Mouse (Mus musculus) heart, embryonic 11.5 days (tissue): Measurements from ENCODE around the gene Ppp1r1c. TPM values are rescaled to one million over a fixed set of nuclear protein-coding genes. Genes with fewer than 3 reads are reported as not detected.

Experiments used
- ATAC-seq: fragments of 200-750 bp; cut with Nextera tagmentation; replicated peaks from 2 replicates; pipeline ENCODE4 v1.8.0; 2017; ENCODE audit warnings: moderate library complexity; ENCODE audit not compliant: insufficient number of reproducible peaks, low FRiP score, low TSS enrichment
- H3K27ac ChIP-seq: fragments of 300-500 bp; sonication (generic); 2 replicates; pipeline ENCODE4 v1.5.1; 2014; ENCODE audit warnings: mild to moderate bottlenecking, low read depth, low read length
- H3K27me3 ChIP-seq: fragments of 300-500 bp; sonication (generic); 2 replicates; pipeline ENCODE4 v1.6.1; 2014; ENCODE audit warnings: mild to moderate bottlenecking, low read length, mixed read lengths; ENCODE audit not compliant: control insufficient read depth, insufficient read depth
- H3K36me3 ChIP-seq: fragments of 300-500 bp; sonication (generic); 2 replicates; pipeline ENCODE4 v1.6.1; 2014; ENCODE audit warnings: mild to moderate bottlenecking, low read length, moderate library complexity, mixed read lengths; ENCODE audit not compliant: control insufficient read depth, insufficient read depth
- H3K4me1 ChIP-seq: fragments of 300-500 bp; sonication (generic); 2 replicates; pipeline ENCODE4 v1.6.1; 2014; ENCODE audit warnings: low read length; ENCODE audit not compliant: control insufficient read depth, insufficient read depth
- H3K4me2 ChIP-seq: fragments of 300-500 bp; sonication (generic); 2 replicates; pipeline ENCODE4 v1.6.1; 2014; ENCODE audit warnings: mild to moderate bottlenecking, moderate library complexity
- H3K4me3 ChIP-seq: fragments of 300-500 bp; sonication (generic); 2 replicates; pipeline ENCODE4 v1.5.1; 2014; ENCODE audit warnings: low read depth, low read length
- H3K9ac ChIP-seq: fragments of 300-500 bp; sonication (generic); 2 replicates; pipeline ENCODE4 v1.6.1; 2014; ENCODE audit warnings: mild to moderate bottlenecking, low read depth, low read length, moderate library complexity
- H3K9me3 ChIP-seq: fragments of 300-500 bp; sonication (generic); replicated peaks from 2 replicates; pipeline ENCODE4 v1.6.1; 2016; ENCODE audit warnings: low read length; ENCODE audit not compliant: control insufficient read depth
- WGBS: fragments of 180-500 bp; shearing (Covaris S2); extraction: QIAGEN DNeasy Blood & Tissue Kit; methylation state at CpG from one replicate; pipeline ENCODE4 v1.1.7; 2014; ENCODE audit not compliant: insufficient replicate concordance; 5-methylcytosine and 5-hydroxymethylcytosine counted together
- polyA plus RNA-seq: library from polyadenylated mRNA; unstranded; fragments of >200 nt; fragmentation: Nextera tagmentation; extraction: Ambion mirVana; gene quantifications from 2 replicates; pipeline ENCODE4 v1.2.1, GENCODE M21; 2014

The Ppp1r1c gene
- polyA plus RNA-seq = not detected in 2 replicates

DNA sequence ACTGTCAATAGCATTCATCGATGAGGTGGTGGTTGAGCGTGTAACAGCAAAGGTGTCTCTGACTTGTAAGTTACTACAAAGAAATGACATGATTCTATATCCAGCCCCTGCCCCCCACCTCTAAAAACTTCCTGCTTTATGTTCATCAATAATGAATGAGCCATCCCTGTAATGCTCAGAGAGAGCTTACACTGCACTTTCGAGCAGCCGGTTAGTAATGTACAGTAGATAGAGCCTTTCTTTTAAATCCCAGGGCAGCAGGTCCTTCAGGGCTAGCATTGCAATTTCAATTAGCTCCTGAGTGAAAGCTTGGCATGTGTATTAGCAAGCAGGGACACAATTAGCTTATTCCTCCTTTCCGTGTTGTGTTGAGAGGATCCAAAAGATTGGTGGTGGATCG lies at the start of gene Ppp1r1c:
Gene Ppp1r1c (plus strand): TSS at position 206 of the 400 bp plus-strand sequence.
- H3K36me3 ChIP-seq = no peaks in the 10 kb centered on the region
- H3K27me3 ChIP-seq = no peaks in the 10 kb centered on the region
- no peak within 1 kb of the TSS for H3K4me2 ChIP-seq
- H3K4me3 ChIP-seq = no peak within 1 kb of the TSS
- no peak within 1 kb of the TSS for H3K9ac ChIP-seq
- WGBS = 85% methylated on average over 6 of the region's 6 CpGs
- H3K9me3 ChIP-seq = no peaks in the 10 kb centered on the region
- H3K4me1 ChIP-seq = 0 out of 2 replicates have a peak, but pooled peaks cover 7% of the 10 kb centered on the region
- H3K27ac ChIP-seq = no peak within 1 kb of the TSS
- ATAC-seq = no peak

DNA sequence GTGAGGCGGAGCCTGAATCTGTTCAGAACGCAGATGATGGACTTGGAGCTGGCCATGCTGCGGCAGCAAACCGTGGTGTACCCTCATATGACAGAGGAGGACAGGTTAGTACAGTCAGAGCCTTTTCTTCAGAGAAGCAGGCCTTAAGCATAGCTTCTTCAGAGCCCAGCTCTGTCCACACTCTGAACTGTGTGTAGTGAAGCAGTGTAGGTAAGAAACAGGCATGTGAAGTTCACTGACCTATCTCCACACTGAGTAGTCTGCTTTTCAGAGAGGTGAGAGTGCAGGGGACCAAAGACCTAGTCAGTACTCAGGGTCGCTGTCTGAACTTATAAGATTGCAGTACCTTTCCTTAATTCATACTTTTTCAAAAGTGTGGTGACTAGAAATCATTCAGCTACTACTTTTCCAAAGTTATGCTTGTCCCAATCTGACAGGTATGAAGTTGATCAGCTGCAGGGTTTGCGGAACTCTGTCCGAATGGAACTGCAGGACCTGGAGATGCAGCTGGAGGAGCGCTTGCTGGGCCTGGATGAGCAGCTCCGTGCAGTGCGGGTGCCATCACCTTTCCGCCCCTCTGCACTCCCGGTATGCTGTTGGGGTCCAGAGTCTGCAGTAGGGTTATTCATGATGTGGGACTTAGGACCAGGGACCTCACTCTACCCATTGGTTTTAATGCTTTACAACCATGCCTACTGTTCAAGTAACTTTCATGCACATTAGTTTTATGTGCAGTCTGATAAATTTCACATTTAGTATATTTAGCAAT lies 47.0 kb upstream of the Ppp1r1c start:
- Histone ChIP-seq H3K27ac (no peak overlapping the region), H3K27me3 (no peaks in the 10 kb centered on the region), H3K4me1 (no peaks in the 10 kb centered on the region), H3K4me2 (no peak overlapping the region), H3K9ac (no peak overlapping the region), H3K36me3 (peaks cover 28% of the 10 kb centered on the region), H3K4me3 (no peak overlapping the region), H3K9me3 (no peaks in the 10 kb centered on the region)
- 87% methylated on average over 12 of the region's 12 CpGs for WGBS
- no peak for ATAC-seq

DNA sequence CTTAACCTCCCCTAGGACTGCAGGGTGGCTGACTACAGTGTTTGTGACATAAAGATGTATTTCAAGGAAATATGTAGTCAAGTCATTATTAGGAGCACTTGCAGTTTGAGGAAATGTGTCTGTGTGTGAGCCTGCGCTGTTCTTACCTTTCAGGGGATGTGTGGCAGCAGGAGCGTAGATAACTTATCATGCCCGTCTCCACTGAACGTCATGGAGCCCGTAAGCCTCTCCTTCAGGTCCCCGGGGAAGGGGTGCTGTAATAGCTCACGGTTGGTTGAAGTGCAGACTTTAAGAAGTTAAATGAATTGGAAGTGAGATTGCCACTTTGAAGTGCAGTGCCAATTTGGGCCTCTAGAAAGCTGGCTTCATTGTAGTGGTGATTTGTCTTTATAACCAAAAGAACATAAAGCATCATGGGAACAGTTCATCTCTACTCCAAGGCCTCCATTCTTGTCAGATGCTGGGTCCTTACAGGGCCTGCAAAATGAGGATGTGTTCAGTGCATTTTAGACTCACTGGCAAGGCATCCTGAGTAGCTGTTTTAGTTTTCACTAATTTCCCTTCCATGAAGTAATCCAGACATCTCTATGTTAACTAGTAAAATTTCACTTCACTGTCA lies 46.0 kb upstream of the Ppp1r1c start:
- WGBS = 44% methylated on average over 7 of the region's 7 CpGs
- peaks cover 28% of the 10 kb centered on the region for H3K36me3 ChIP-seq
- ATAC-seq = no peak

DNA sequence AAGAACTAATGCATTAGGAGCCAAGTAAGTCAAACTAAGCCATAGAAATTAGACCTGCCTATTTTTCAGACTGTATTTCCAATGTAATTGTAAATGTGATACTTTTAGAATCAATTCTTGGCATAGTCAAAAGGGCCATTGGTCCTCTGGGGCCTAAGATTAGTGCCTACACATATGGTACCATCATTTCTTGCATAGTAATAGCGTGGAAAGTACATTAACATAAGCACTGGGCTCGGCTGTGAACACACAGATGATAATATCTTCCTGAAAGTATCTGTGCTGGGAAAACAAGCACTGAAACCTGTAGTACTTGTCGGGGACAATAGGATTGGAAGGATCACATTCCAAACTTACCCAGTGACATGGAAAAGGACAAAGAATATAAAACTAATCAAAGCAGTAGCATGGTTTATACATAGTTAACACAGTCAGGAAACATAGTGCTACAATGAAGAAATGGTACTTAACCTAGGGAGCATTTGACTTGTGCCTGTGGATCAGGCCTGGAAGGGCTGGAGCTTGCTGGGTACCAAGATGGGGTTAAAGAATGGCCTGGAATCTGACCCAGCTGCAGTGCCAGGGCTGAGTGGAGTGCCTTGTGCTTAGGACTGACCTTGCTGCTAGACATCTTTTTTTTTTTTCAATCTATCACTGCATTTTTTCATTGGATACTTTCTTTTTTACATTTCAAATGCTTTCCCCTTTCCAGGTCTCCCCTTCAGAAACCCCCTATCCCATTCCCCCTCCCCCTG lies 42.9 kb upstream of the Ppp1r1c start:
- WGBS = 80% methylated on average over 3 of the region's 3 CpGs
- Histone ChIP-seq H3K27ac (no peak overlapping the region), H3K4me2 (no peak overlapping the region), H3K4me3 (no peak overlapping the region), H3K9me3 (no peaks in the 10 kb centered on the region), H3K36me3 (peaks cover 14% of the 10 kb centered on the region; the same call in 1 of the 2 replicates), H3K27me3 (no peaks in the 10 kb centered on the region), H3K9ac (no peak overlapping the region), H3K4me1 (no peaks in the 10 kb centered on the region)
- ATAC-seq = no peak

More for the DNA sequence above, 46.0 kb upstream of the Ppp1r1c start:
- Histone ChIP-seq H3K27me3 (no peaks in the 10 kb centered on the region), H3K9ac (no peak overlapping the region), H3K4me1 (no peaks in the 10 kb centered on the region), H3K4me2 (no peak overlapping the region), H3K9me3 (no peaks in the 10 kb centered on the region), H3K27ac (no peak overlapping the region), H3K4me3 (no peak overlapping the region)

DNA sequence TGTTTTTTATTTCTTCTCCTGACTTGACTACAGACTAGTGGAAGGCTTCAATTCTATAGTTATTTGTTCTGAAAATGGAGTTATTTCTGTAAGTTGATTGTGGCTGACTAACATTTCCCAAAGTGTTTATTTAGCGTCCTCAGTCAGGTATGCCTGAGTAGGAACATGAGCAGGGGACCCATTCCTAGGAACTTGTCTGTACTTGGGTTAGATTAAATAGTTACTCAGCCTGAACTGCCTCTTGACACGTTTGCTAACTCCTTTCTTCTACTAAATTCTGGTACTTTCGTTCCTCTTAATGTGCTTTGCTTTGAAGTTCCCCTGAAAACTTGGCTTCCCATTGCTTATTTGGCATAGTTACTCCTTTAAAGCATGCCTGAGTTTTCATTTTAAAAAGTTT lies 42.1 kb upstream of the Ppp1r1c start:
- Histone ChIP-seq H3K27me3 (no peaks in the 10 kb centered on the region), H3K27ac (no peak overlapping the region), H3K36me3 (peaks cover 11% of the 10 kb centered on the region; the same call in 1 of the 2 replicates), H3K4me2 (no peak overlapping the region), H3K4me1 (no peaks in the 10 kb centered on the region), H3K9me3 (no peaks in the 10 kb centered on the region), H3K4me3 (no peak overlapping the region), H3K9ac (no peak overlapping the region)
- no peak for ATAC-seq
- WGBS = 68% methylated on average over 3 of the region's 3 CpGs

DNA sequence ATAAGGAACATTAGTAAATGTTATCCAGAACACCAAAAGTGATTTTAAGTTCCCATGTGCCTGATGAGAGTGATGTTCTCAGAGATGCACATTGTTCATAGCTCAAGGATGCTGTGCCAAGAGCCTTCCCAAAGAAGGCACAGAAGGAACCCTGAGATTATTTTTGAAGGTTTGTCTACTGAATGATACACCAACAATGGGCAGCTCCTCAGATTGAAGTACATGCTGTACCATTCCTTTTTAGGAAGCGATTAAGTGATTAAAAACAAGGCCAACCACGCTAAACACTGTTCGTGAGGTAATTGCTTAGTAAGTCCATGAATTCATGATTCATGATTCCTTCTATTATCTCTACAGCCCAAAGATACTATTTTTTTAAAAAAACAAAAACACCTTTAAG lies 32.3 kb upstream of the Ppp1r1c start:
- Histone ChIP-seq H3K27me3 (no peaks in the 10 kb centered on the region), H3K27ac (no peak overlapping the region), H3K9ac (no peak overlapping the region), H3K9me3 (no peaks in the 10 kb centered on the region), H3K36me3 (no peaks in the 10 kb centered on the region; the same call in 1 of the 2 replicates), H3K4me1 (no peaks in the 10 kb centered on the region), H3K4me3 (no peak overlapping the region), H3K4me2 (no peak overlapping the region)
- WGBS = 88% methylated on average over 3 of the region's 3 CpGs
- ATAC-seq = no peak

DNA sequence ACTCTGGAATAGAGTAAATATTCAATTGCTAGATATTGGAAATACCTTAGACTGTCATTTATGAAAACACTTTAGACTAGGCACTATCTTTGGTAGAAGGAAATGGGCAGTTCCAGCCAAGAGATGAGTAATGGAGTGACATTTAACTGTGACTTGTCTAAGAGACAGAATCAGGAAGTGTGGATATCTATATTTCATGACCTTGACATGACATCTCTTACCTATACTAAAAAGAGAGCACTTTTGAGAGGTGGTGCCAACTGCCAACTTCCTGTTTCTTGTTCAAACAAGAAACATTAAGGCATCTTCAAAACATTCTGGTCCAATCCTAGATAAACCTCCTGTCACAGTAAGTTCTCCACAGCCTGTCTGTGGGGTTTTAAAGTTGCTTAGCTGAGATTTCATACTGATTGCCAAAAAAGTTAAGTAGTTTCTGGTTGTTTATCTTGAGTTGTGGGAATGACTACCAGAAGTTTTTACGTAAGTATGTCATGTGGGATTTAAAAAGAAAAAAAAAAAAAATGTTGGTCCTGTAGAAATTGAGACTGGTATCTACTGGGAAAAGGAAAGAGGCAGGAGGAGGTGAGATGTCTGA lies 29.8 kb upstream of the Ppp1r1c start:
- ATAC-seq = no peak
- H3K4me1 ChIP-seq = no peaks in the 10 kb centered on the region
- H3K27ac ChIP-seq = no peak overlapping the region
- H3K4me2 ChIP-seq = no peak overlapping the region
- no peak overlapping the region for H3K9ac ChIP-seq
- H3K4me3 ChIP-seq = no peak overlapping the region
- no peaks in the 10 kb centered on the region for H3K27me3 ChIP-seq
- 60% methylated on average over 1 of the region's 1 CpGs for WGBS
- no peaks in the 10 kb centered on the region for H3K9me3 ChIP-seq
- no peaks in the 10 kb centered on the region; the same call in 1 of the 2 replicates for H3K36me3 ChIP-seq

DNA sequence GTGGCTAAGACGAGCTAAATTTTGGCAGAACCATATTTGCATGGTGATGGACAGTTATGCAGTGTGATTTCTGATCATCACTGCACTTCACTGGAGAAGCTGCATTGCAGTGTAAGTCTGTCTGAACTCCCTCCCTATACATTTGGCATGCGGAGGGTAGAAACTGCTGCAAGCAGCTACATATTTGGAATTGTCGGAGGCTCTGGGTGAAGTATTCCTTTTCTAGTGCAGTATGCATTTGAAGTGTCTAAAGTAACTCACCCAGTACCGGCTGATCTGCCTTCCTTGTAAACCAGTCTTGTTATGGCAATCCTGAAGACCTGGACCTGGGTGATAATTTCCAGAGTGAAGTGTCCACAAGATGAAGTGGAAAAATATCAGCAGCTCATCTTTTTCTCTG lies 25.9 kb upstream of the Ppp1r1c start:
- ATAC-seq = no peak
- H3K9me3 ChIP-seq = no peaks in the 10 kb centered on the region
- no peak overlapping the region for H3K4me3 ChIP-seq
- H3K27me3 ChIP-seq = no peaks in the 10 kb centered on the region
- H3K36me3 ChIP-seq = no peaks in the 10 kb centered on the region
- WGBS = 52% methylated on average over 4 of the region's 4 CpGs
- H3K9ac ChIP-seq = no peak overlapping the region
- no peaks in the 10 kb centered on the region for H3K4me1 ChIP-seq
- H3K4me2 ChIP-seq = no peak overlapping the region
- H3K27ac ChIP-seq = no peak overlapping the region
